Mouse (Mus musculus) olfactory bulb, adult 2 months (tissue): Measurements from ENCODE around the gene Rpp25l.

Experiments used
- CTCF ChIP-seq: fragments of 200-500 bp; IDR thresholded peaks from 2 replicates; pipeline ENCODE4 v1.5.1; 2012; ENCODE audit warnings: low read depth, mild to moderate bottlenecking, low read length, moderate library complexity; ENCODE audit not compliant: insufficient read depth
- POLR2A ChIP-seq: fragments of 200-500 bp; IDR thresholded peaks from 2 replicates; pipeline ENCODE4 v1.6.1; 2012; ENCODE audit warnings: mild to moderate bottlenecking, low read depth, low read length, moderate library complexity; ENCODE audit not compliant: insufficient read depth

DNA sequence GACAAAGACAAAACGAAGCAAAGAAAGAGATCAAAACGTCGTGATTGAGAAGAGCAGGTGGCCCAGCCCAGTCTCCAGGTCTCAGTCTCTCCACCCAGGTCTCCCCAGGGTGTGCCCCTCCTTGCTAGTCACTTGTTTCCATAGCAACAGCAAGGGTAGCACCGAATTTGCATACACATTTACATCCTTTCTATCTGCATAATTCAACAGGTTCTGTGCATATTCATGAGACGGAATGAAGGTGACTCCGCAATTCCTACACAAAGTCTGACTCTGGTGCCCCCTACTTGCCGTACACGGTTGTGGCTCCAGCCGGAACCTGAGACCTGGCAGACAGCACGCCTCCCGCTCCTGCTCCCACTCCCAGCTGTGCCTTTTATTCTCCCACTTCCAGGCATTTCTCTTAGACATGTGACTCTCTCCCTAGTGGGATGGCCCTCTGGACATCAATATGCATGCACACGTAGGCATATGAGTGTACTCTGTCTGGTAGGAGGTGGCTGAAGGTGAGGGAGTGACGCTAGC, 6.3 kb downstream of the Rpp25l start:
- TF ChIP-seq POLR2A, result no peak
- TF ChIP-seq CTCF, result peak; percentile 27; the same call in 1 of the 2 replicates
